Mouse (Mus musculus) megakaryocyte-erythroid progenitor cell, adult 5-6 weeks (primary cell): Measurements from ENCODE around the gene Cbx8. TPM values are rescaled to one million over a fixed set of nuclear protein-coding genes. Genes with fewer than 3 reads are reported as not detected.
A peak's percentile ranks its signal among the peaks of the same experiment; 100 is the strongest.

ENCODE experiments used
- ATAC-seq: replicated peaks from 2 replicates; pipeline ENCODE4 v1.8.0; 2016; ENCODE audit warnings: mild to moderate bottlenecking, inconsistent platforms; ENCODE audit not compliant: severe bottlenecking, poor library complexity, low FRiP score, low TSS enrichment
- total RNA-seq, 2 experiments: library from RNA; stranded (forward) in 1 of 2; stranded (reverse) in 1 of 2; fragments of 200-1000, 215-1000 nt in 1 of 2; fragments of >200 nt in 1 of 2; fragmentation: Nextera tagmentation in 1 of 2; gene quantifications; 2 replicates each; pipeline ENCODE4 v1.2.3; 2014 to 2017

Gene Cbx8
- total RNA-seq, 2 experiments from 2014 or later: 0.70 to 1.3 TPM

DNA sequence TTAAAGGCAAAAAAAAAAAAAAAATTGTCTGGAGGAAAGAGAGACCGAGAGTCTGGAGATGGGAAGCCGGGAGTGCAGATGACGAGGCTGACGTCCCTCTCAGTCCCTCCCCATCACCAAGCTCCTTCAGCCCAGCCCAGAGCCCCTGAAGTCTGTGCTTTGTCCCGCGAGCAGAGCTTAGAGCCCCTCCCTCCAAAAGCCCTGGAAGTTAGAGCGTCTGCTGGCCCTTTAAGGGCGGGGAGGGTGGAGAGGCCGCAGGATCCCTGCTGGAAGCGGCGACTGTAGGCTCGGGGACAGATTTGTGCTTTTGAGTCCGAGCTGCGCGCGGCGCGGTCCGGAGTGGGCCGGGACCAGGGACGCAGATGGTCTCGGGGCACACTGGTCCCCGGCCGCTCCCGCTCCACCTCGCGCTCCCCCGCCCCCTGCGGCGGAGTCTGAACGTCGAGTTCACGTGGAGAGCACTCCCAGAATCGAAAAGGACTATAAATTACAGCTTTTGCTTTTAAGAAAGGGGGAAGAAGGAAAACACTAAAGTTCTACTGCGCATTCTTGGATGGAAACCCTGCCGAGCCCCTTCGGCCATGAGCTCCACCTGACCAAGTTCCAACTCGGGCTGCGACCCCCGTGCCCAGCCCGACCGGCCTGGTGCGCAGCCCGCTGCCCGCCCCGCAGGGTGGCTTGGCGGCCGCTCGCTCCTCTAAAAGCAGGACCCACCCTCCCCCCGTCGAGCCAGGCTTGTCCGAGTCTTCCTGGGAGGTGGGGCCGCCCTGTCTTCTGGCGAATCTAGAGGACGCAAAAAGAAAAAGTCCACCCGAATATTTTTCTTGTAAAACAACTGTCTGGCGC lies 3.6 kb downstream of the Cbx8 start:
- no peak for ATAC-seq

DNA sequence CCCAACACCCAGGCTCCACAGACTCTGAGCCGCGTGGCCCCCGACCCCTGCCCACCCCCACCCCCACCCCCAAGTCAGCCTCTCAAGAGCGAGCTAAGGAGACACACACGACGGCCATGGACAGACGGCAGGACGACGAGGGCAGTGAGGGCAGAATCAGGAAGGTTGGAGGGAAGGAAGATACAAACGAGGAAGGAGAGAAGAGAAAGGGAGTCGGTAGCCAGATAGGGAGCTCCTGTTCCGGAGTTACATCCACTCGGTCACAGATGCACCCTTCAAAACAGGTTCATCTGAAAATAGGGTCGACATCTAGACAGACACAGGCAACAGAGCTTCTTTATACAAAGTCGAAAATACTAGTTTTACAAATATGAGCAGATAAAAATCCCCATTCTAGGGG lies 4.3 kb downstream of the Cbx8 start:
- no peak for ATAC-seq

DNA sequence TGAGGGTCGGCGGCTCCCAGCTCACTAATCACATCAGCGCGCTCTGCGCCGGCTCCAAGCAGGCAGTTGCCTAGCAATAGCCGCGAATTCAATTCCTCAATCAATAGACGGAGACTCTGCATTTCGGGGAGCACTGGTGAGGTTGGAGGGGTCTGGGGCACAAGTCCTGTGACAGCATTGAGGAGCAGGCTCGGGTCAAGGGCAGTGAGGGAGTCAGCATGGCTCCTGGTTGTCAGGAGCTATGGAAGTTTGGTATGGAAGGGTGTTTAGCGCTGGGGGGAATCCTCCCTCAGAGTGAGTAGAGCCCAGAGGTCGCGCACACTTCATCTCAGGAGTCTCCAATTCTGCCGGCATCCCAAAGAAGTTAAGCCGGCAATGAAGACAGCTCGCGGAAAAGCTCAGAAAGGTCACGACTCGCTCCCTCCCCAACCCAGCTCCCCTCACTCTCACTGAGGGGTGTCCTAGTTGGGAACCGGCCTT lies 5.0 kb downstream of the Cbx8 start:
- ATAC-seq: no peak

DNA sequence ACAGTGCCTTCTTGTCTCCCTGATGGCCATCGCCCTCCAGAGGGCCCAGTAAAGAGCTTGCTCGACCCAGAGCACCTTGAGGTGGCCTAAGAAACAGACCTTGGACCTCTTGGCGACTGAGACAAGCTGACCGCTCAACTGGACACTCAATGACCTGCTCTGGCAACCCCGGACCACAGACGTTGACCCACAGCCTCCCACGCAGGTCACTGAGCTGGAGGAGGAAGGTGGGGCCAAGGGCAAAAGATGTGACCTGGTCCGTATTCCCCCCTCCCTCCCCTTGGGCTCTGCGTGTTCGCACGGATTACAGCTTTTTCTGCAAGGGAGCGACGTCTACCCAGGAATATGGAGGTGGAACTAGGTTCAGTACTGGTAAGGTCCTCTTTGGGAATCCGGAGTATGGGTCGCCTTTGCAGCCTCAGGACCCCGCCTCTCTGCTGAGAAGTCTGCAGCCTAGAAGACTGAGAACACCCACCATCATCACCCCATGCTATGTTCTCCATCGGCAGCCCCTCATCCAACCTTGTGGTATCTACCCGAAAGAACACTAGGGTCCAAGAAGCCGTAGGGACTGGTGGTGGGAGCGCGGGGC lies 5.6 kb downstream of the Cbx8 start:
- ATAC-seq: no peak

DNA sequence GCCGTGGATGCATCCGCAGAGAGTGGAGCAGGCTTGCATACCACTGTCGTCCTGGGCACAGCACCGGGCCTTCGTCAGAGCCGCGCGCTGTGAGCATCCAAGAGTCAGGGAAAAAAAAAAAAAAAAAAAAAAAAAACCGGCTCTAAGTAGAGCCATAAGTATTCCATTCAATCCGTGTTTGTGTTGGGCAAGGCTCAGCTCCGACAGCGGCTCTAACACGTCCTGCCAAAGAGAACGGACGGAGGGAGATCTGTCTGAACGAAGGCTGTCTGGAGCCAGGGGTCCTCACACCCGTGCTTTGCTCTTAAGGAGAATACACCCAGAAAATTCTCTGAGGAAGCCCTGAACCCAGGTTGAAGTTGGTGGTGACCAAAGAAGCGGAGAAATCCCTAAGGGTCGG lies 6.1 kb downstream of the Cbx8 start:
- ATAC-seq: no peak

DNA sequence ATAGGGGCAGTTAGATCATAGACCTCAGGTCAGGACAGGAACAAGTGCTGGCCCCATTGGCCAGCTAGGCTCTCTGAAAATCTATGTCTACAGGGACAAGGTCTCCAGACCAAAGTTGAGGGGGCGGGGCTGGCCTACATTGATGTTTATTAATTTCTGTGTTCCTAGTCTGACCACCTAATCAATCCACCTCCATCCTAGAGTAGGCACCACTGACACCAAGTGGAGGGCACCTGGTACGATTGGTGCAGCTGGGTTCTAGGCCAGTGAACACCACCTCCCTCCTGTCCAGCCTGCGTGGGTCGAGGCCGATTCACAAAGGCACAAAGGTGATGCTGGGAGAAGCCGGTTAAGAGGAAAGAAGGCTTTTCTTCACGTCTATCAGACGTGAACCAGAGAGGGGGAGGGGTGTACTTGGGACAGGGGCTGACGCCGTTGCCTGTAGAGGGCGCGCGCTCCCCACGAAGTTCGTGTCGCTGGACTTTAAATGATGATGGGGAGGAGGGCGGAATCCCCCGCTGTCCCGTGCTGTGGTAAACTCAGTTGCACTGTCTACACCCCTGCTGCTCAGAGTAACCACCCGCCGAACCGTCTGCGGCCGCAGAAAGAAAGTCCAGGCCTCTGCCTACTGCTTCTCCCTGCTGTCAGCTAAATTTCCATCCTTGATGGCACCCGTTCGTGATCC lies 6.8 kb downstream of the Cbx8 start:
- ATAC-seq: peak; percentile 73

DNA sequence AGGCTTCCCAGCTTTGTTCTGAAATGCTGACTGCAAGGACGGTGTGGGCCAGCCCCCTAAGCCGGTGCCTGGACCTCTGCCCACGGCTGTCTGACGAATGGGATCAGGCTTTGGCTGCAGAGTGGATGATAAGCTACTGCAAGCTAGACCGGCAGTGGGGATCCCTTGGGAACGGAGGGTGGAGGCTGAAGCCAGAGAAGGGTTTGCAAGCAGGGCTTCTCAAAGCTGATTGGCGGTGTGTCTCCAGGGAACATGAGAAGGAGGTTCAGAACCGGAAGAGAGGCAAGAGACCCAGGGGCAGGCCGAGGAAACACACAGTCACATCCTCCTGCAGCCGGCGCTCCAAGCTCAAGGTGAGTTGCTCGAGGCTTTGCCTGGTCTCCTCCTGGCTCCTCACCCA lies 14.6 kb downstream of the Cbx8 start:
- ATAC-seq: no peak

DNA sequence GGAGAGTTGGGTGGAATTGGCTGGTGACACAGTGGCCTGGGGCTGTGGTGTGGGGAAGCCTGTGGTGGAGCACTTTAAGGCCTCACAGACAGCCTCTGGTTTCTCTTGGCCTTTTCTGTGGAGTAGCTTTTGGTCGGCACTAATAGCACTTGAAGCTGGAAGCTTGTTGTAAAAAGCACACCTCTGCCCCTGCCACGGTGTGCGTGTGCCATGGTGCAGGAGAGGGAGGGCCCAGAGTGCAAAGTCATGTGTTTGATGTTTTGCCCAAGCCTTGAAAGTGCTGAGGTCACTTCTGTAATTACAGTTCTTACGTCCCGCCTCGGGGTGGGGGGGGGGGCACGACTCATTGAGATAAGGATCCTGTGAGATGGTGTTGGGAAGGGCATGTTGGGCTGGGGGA lies 16.5 kb downstream of the Cbx8 start:
- 0 out of 2 replicates have a peak, but pooled peaks have one; percentile 4 for ATAC-seq

DNA sequence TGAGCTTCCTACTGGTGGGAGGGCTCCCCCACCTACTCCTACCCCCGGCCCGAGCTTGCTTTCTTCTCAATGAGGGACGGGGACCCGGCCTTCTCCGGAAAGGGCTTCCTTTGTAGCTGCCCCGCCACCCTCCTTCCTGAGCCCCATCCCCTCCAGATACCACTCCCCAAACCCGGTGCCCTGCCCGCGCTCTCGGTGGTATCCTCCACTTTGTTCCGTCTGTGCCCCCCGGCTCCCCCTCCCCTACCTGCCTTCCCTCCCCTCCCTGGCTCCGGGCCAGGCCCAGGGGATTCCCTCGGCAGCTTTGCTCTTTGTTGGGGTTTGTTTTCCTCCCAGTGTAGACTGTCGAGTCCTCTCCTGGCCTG lies 17.2 kb downstream of the Cbx8 start:
- ATAC-seq: no peak

DNA sequence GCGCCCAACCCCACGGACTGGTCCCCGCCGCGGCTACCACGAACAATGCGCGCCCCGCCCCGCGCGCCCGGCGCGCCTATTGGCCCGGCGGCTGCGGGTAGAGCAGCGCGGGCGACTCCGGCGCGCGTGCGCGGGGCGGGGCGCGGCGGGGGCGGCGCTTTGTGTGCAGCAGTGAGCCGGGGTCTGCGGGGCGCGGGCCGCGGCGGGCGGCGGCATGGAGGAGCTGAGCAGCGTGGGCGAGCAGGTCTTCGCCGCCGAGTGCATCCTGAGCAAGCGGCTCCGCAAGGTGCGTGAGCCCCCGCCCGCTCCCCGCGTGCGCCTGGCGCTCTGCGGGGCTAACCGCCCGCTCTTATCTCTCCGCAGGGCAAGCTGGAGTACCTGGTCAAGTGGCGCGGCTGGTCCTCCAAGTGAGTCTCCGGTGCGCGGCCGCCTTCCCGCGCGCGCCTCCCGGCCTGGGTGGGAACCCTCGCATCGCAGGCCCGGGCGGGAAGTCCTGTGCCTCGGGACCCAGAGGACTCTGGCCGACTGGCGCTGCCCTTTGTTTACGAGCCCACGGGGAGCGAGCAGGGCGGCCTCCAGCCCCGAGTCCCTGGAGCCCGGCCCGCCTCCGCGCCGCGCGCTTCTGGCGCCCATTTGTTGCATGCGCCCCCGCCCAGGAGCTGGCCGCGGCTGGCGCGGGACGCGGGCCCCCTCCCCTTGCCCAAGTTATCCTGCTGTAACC lies 17.7 kb downstream of the Cbx8 start, which contains the start of gene Cbx2:
Cbx2 (plus strand) TSS at position 68 of the 721 bp plus-strand sequence.
- ATAC-seq: peak; percentile 69

DNA sequence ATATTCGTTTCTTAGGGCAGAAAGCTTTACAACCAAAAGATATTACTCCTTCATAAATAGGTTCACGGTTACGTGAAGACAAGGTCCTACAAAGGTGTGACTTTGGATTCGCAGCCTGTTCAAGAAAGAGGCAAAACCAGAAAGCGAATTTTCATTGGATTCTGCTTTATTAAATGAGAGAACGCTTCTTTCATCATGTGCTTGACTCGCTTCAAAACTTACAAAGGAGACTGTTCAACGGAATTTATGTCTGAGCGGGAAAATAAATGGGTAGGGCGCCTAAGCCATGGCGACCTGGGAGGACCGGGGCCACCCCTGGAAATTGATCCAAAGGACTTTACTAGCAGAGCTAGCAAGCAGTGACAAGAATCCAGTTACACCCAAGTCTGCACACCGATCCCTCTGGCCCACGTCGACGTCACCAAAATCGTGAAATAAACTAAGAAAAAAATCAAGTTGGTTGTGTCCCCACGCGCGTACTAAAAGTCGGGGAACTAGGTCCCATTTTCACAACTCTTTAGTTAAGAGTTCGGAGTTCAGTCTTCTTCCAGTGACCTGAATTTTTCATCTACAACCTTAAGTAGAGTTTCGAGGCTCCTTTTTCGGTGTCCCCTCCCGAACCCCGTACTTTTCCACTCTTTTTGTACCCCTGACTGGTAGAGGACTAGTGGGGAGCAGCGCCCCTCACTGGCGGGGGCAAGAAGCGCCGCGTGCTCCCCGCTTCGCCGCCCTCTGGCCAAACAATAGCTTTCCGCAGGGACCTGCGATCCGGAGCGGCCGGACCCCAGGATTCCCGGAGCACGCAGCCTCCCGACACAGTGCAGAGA lies 18.5 kb downstream of the Cbx8 start:
- no peak for ATAC-seq

DNA sequence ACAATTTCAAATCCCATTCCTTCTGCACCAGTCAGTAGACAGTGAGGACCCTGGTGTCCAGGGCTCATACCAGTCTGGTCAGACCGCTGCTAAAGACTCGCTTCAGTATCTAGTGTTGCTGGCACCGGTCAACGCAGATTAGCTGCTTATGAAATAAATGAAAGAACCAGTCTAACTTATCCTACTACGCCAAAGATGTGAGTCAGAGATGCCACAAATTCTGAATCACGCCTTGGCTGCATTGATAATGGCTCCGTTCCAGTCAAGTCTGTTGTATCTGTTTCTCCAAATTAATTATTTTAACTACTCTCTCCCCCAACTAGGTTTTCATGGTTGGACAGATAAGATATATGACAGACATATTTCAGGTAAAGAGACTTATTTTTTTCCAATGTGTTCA lies 19.6 kb downstream of the Cbx8 start:
- ATAC-seq: no peak

DNA sequence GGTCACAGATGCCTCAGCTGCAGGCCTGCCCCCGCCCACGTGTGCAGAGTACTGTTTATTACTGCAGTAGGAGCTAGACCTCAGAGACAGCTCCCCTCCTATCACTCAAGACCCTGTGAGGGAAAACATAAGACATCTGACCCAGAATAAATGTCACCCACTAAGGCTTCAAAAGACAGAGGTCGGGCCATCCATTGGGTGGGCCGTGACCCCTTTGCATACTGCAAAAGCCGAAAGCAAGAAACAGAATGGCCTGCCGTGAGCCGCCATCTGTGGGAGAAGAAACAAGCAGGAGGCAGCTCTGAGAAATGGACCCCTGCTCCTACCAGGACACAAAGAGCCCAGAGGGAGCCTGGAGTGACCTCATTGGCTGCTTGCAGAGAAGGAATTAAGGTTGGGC lies 23.3 kb downstream of the Cbx8 start:
- ATAC-seq: no peak

DNA sequence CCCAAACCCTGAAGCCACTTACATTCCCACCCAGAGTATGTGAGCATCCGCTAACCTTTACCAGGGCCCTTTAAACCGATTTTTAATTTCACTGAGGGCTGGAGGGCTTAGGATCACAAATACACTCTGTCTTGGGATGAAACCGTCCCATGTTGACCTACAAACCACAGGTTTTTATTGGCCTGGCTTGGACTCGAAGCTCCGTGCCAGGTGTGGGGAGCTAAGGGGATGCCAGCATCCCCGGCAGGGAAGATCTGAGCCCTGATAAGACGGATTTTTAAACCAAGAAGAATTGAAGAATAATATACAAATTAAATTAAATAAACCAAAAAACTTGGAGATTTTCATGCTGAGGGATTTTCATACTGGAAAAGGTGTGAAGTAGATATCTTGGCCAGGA lies 26.3 kb downstream of the Cbx8 start:
- no peak for ATAC-seq

DNA sequence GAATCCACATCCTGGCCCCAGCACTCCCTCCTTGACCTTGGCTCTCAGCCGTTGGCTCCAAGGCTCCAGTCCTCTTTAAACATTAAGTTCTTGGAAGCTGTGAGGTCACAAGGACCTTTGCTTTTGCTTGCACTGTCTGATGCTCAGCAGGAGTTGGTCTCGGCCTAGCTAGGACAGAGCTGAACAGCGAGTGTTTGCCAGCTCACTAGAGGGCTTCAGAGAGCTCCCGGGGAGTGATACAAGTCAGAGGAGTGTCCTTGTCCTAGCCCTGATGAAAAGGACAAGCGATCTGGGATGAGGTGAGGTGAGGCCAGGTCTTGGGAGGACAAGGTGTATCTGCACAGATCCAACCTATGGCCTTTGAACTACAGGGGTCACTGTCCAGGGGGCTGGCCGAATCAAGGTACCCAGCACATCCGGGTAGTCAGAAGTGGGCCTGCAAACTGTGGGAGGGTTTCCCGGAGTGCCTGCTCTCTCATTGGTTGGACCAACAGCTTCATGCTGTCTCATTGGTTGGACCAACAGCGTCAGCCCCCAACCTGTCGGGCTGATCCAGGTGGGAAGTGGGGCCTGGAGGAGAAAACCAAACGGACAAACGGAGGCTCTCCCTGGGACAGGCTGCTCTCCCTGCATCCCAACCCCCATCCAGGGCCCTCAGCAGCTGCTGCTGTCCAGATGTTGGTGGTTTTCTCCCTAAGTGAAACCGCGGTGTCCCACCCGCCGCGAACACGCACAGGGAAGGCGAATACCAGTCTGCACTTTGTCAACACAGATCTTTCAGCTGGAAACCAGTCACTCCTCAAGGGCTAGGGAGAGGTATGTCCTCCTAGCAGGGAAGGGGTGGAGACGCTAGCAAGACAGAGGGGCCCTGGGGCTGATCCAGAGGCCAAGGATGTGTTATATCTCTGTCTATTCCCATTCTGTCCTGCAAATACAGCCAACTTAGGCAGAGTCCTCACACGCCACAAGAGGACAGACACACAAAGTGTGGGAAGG lies 33.0 kb downstream of the Cbx8 start:
- ATAC-seq: no peak

DNA sequence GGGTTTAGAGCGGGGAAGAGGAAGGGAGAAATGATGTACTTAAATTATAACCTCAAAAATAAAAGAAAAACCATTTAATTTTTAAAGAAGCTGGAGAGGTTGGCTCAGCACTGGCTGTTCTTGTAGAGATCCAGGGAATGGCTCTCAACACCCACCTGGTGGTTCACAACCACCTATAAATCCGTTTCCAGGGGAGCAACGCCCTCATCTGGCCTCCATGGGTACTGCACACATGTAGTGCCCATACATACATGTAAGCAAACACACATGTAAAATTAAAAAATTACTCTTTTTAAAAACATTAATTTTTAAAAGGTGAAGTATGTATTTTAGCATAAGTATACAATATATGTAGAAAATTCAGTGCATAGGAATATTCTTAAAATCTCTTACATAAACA lies 34.3 kb downstream of the Cbx8 start:
- ATAC-seq: no peak

DNA sequence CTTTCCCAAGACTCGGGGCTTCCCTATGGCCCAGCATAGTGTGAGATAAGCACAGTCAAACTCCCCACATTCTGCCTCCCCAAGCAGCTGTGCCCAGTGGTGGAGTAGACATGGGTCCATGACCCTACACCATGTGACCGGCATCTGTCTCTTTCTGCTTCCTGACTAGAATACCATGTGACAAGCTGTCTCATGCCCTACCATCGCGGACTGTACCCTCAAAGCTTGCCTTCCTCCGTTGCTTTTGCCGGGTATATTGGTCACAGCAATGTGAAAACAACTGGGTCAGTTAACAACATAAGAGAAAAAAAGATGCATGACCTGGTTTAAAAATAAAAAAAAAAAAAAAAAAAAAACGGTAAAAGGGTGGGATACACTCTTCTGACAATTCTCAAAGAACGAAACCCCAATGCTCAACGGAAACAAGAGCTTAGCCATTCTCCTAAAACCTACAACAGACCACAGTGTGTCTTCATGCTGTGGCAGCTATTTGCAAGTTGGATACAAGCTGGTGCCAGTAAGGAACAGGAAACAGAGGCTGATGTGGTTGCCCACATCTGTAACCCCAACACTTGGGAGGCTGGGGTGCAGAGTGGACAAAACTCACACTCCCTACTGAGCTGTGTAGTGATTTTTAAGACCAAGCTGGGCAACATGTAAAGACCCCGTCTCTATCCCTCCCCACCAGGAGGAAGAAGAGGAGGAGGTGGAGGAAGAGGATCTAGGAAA lies 35.1 kb downstream of the Cbx8 start:
- no peak for ATAC-seq
